Mouse (Mus musculus) heart, postnatal 0 days (tissue): ENCODE results near the gene Zfp704.

ENCODE experiments used
- CTCF ChIP-seq: IDR thresholded peaks from 2 replicates; pipeline ENCODE4 v1.5.1; 2016; ENCODE audit warnings: antibody characterized with exemption, control low read depth, low read depth
- EP300 ChIP-seq: IDR thresholded peaks from 2 replicates; pipeline ENCODE4 v1.6.1; 2016; ENCODE audit warnings: antibody characterized with exemption, low read depth

- TF ChIP-seq CTCF (no peak), EP300 (no peak)
Measured at GRCm38 (mm10) chr3:9480936-9481335, 128.9 kb downstream of the Zfp704 start.
